Mouse (Mus musculus) heart, adult 2 months (tissue): ENCODE results near the gene Lrrfip1. TPM values are rescaled to one million over a fixed set of nuclear protein-coding genes. Genes with fewer than 3 reads are reported as not detected.
A peak's percentile ranks its signal among the peaks of the same experiment; 100 is the strongest.

ENCODE experiments used
- DNase-seq, 2 experiments: peaks; one replicate each; pipeline ENCODE4 v3.0.0; 2021
- H3K27ac ChIP-seq: fragments of 200-600 bp; 2 replicates; pipeline ENCODE4 v1.8.1; 2022
- H3K27me3 ChIP-seq: fragments of 200-500 bp; 2 replicates; pipeline ENCODE4 v1.6.1; 2012; ENCODE audit warnings: mild to moderate bottlenecking, low read length, inconsistent platforms, mixed read lengths; ENCODE audit not compliant: control insufficient read depth, insufficient read depth
- H3K36me3 ChIP-seq: fragments of 200-500 bp; 2 replicates; pipeline ENCODE4 v1.6.1; 2012; ENCODE audit warnings: low read length, inconsistent platforms; ENCODE audit not compliant: control insufficient read depth, insufficient read depth
- H3K4me1 ChIP-seq: fragments of 200-500 bp; 2 replicates; pipeline ENCODE4 v1.6.1; 2011; ENCODE audit warnings: low read length; ENCODE audit not compliant: control insufficient read depth, insufficient read depth
- H3K4me3 ChIP-seq: fragments of 200-600 bp; 2 replicates; pipeline ENCODE4 v1.8.1; 2022
- H3K79me2 ChIP-seq: fragments of 200-500 bp; replicated peaks from 2 replicates; pipeline ENCODE4 v1.6.1; 2012; ENCODE audit warnings: mild to moderate bottlenecking, inconsistent platforms, low read length, moderate library complexity, mixed read lengths; ENCODE audit not compliant: control insufficient read depth, insufficient read depth
- H3K9ac ChIP-seq: fragments of 200-500 bp; 2 replicates; pipeline ENCODE4 v1.6.1; 2012; ENCODE audit warnings: low read depth, mild to moderate bottlenecking, control low read depth, inconsistent platforms, low read length, mixed read lengths
- CTCF ChIP-seq: fragments of 200-600 bp; IDR thresholded peaks from 2 replicates; pipeline ENCODE4 v1.8.1; 2022; ENCODE audit warnings: antibody characterized with exemption, mild to moderate bottlenecking, moderate library complexity
- EP300 ChIP-seq: fragments of 200-500 bp; IDR thresholded peaks from 2 replicates; pipeline ENCODE4 v1.6.1; 2011; ENCODE audit warnings: low read depth, low read length, control low read depth; ENCODE audit not compliant: insufficient read depth
- POLR2A ChIP-seq: fragments of 200-500 bp; IDR thresholded peaks from 2 replicates; pipeline ENCODE4 v1.6.1; 2011; ENCODE audit warnings: mild to moderate bottlenecking, low read depth, low read length, control low read depth; ENCODE audit not compliant: insufficient read depth
- WGBS: fragments of 180-500 bp; shearing (Covaris S2); methylation state at CpG from one replicate; pipeline ENCODE4 v1.1.7; 2018; 5-methylcytosine and 5-hydroxymethylcytosine counted together
- intact Hi-C: fragments of 180-260 bp; cut with DNase I; formaldehyde crosslinking; loops from one replicate; pipeline ENCODE4 v1.15.1; 2025
- polyA plus RNA-seq: library from polyadenylated mRNA; depleted of rRNA; stranded (reverse); fragments of >200 nt; gene quantifications from 2 replicates; pipeline ENCODE4 v1.2.3, GENCODE M21; 2012
- total RNA-seq, 2 experiments: library from RNA; stranded (reverse); gene quantifications; 2 replicates each; pipeline ENCODE4 v1.2.3; 2021

Lrrfip1 gene
- total and polyA plus RNA-seq, 3 experiments, result 32.9 to 75.5 (median 63.5) TPM

- H3K4me1 ChIP-seq, result peaks cover 21% of the 10 kb centered on the region
- no peaks in the 10 kb centered on the region; the same call in none of the 2 replicates for H3K79me2 ChIP-seq
- WGBS, result 36% methylated on average over 6 of the region's 6 CpGs
- no peak overlapping the region for H3K4me3 ChIP-seq
- intact Hi-C loops, result loop anchor here (1.0 kb wide), 1 partner anchor 65 kb away; no protein-coding TSS in a partner anchor
- no peak for DNase-seq
- TF ChIP-seq POLR2A (no peak), EP300 (peak; percentile 53; the same call in 1 of the 2 replicates), CTCF (peak; percentile 79)
- H3K9ac ChIP-seq, result no peak overlapping the region
- peaks cover 3% of the 10 kb centered on the region for H3K36me3 ChIP-seq
- H3K27me3 ChIP-seq, result no peaks in the 10 kb centered on the region
- H3K27ac ChIP-seq, result no peak overlapping the region; the same call in 1 of the 2 replicates
These were observed 39.5 kb downstream of the Lrrfip1 start for GRCm38 (mm10) chr1:91038010-91038409.

DNA sequence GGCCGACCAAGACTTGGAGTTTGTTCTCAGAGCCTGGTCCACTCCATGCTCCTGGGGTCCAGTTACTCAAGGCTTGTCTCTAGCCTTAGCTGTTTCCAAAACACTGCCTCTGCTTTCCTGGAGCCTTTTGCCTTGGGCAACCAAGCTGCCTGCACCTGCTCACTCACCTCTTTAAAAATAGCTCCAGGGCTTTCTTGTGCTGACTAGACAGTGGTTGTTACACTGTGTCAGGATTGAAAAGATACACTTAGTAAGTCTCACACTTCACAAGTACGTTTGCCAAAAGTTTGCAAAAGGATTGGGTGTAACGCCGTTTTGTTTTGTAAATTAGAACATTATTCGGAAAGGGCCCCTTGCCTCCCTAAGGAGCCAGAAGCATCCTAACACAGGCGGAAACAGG is 40.0 kb downstream of the Lrrfip1 start:
- Histone ChIP-seq H3K4me1 (peaks cover 21% of the 10 kb centered on the region), H3K27me3 (no peaks in the 10 kb centered on the region), H3K79me2 (no peaks in the 10 kb centered on the region; the same call in none of the 2 replicates), H3K4me3 (no peak overlapping the region), H3K27ac (peak overlapping the region; percentile 3; the same call in 1 of the 2 replicates), H3K9ac (no peak overlapping the region), H3K36me3 (peaks cover 3% of the 10 kb centered on the region)
- intact Hi-C loops, result loop anchor here (1.0 kb wide), 1 partner anchor 65 kb away; no protein-coding TSS in a partner anchor
- TF ChIP-seq EP300 (no peak), CTCF (no peak), POLR2A (no peak)
- 24% methylated on average over 6 of the region's 6 CpGs for WGBS
- DNase-seq, result no peak

DNA sequence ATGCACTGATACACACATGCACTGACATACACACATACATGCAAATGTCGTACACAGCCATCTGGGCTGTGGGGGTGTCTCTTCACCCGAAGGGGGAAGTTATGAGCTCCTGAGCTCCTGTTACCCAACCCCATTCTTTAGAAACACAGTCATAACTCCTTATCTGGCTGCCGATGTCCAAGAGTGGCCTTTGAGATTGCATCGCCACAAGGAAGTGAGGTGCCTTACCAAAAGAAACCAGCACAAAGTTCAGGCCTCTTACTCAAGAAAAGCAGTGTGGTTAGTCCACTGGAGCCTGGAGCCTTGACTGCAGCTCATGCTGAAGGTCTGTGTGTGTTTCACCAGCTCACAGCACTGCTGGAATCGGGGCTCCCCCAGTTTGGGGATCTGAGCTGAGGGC is 43.1 kb downstream of the Lrrfip1 start:
- no peak overlapping the region for H3K9ac ChIP-seq
- no peak overlapping the region for H3K27ac ChIP-seq
- H3K4me3 ChIP-seq, result no peak overlapping the region
- no peak for TF ChIP-seq EP300
- TF ChIP-seq POLR2A, result no peak
- TF ChIP-seq CTCF, result no peak
- H3K27me3 ChIP-seq, result no peaks in the 10 kb centered on the region
- H3K79me2 ChIP-seq, result no peaks in the 10 kb centered on the region
- peaks cover 3% of the 10 kb centered on the region for H3K36me3 ChIP-seq
- intact Hi-C loops, result loop anchor here (2.0 kb wide), 1 partner anchor 57 kb away; no protein-coding TSS in a partner anchor
- no peak for DNase-seq
- peaks cover 20% of the 10 kb centered on the region for H3K4me1 ChIP-seq
- 52% methylated on average over 5 of the region's 5 CpGs for WGBS

DNA sequence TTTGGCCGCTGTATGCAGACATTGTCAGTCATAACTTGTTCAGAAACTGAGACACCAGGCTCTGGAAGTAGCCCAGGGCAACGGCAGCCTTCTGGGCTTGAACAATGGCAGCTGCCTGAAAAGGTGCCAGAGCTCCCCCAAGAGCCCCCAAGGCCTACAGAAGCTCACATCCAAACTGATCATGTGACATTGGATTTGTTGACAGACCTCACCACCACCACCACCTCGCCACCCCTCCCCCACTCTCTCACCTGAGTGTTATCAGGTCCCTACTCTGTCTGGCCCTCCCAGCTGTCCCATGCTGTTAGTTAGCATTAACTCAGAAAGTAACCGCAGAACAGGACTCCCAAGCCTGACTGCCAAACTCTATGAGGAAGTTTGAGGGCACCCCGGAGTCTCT is 44.7 kb downstream of the Lrrfip1 start:
- intact Hi-C loops, result no loop called here
- peaks cover 20% of the 10 kb centered on the region for H3K4me1 ChIP-seq
- no peak for TF ChIP-seq POLR2A
- TF ChIP-seq CTCF, result no peak
- TF ChIP-seq EP300, result no peak

GRCm38 (mm10) chr1:91044176-91044575 is 45.6 kb downstream of the Lrrfip1 start:
- Histone ChIP-seq H3K4me3 (no peak overlapping the region), H3K9ac (no peak overlapping the region), H3K79me2 (peaks cover 1% of the 10 kb centered on the region; the same call in 1 of the 2 replicates), H3K27me3 (no peaks in the 10 kb centered on the region), H3K27ac (no peak overlapping the region), H3K4me1 (peaks cover 17% of the 10 kb centered on the region), H3K36me3 (peaks cover 3% of the 10 kb centered on the region)
- WGBS, result 70% methylated on average over 10 of the region's 10 CpGs
- DNase-seq, result no peak
- TF ChIP-seq EP300, result no peak
- TF ChIP-seq POLR2A, result no peak
- no peak for TF ChIP-seq CTCF
- intact Hi-C loops, result no loop called here

More for the DNA sequence above, 44.7 kb downstream of the Lrrfip1 start:
- no peak overlapping the region for H3K4me3 ChIP-seq
- peaks cover 3% of the 10 kb centered on the region for H3K36me3 ChIP-seq
- peak overlapping the region; percentile 34; the same call in 1 of the 2 replicates for H3K27ac ChIP-seq
- H3K9ac ChIP-seq, result no peak overlapping the region
- peaks cover 1% of the 10 kb centered on the region; the same call in 1 of the 2 replicates for H3K79me2 ChIP-seq
- WGBS, result 42% methylated on average over 5 of the region's 5 CpGs
- no peak for DNase-seq
- no peaks in the 10 kb centered on the region for H3K27me3 ChIP-seq

DNA sequence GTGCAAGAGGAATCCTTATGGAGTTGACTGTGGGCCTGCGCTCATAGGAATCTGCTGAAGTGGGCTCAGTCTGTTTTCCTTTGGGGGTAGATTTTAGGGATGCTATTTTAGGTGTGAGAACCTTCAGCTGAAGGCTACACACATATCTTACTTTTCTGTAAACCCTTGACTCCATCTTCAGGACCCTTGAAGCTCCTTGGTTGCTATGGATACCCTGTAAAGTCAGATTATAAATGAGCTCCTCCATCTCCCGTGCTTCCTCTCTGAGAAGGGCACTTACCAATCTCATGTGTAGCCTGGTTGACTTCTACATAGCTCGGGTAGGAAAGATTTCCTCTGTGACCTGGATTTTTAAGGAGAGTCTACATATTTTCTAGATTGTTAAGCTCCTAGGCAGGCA is 46.1 kb downstream of the Lrrfip1 start:
- H3K27ac ChIP-seq, result no peak overlapping the region
- H3K4me1 ChIP-seq, result peaks cover 15% of the 10 kb centered on the region
- no peaks in the 10 kb centered on the region for H3K27me3 ChIP-seq
- no peak overlapping the region for H3K4me3 ChIP-seq
- H3K36me3 ChIP-seq, result peaks cover 3% of the 10 kb centered on the region
- no peak overlapping the region for H3K9ac ChIP-seq
- WGBS, result 66% methylated on average over 3 of the region's 3 CpGs
- no peak for DNase-seq
- H3K79me2 ChIP-seq, result peaks cover 1% of the 10 kb centered on the region; the same call in 1 of the 2 replicates
- TF ChIP-seq POLR2A, result no peak
- no peak for TF ChIP-seq CTCF
- no peak for TF ChIP-seq EP300
- intact Hi-C loops, result no loop called here
